Mouse (Mus musculus): ENCODE measurements around the gene Ddx58. TPM values are rescaled to one million over a fixed set of nuclear protein-coding genes. Genes with fewer than 3 reads are reported as not detected.

The Ddx58 gene
- polyA plus RNA-seq, 1 experiment from 2014 or later = 10.2 TPM

- Histone ChIP-seq H3K9ac (no peak overlapping the region), H3K4me3 (no peak overlapping the region), H3K36me3 (peaks cover 39% of the 10 kb centered on the region), H3K27me3 (no peaks in the 10 kb centered on the region), H3K4me2 (replicated peaks) (no peak overlapping the region), H3K27ac (no peak overlapping the region), H3K9me3 (no peaks in the 10 kb centered on the region), H3K4me1 (no peaks in the 10 kb centered on the region)
- WGBS = 92% methylated on average over 3 of the region's 3 CpGs
- ATAC-seq (ENCODE audit: low FRiP score, low read depth) = no peak
These were observed 35.3 kb downstream of the Ddx58 start for GRCm38 (mm10) chr4:40204374-40204773.

GRCm38 (mm10) chr4:40202205-40202604 is 37.4 kb downstream of the Ddx58 start:
- 67% methylated on average over 6 of the region's 6 CpGs for WGBS
- no peaks in the 10 kb centered on the region for H3K9me3 ChIP-seq
- no peak for ATAC-seq (ENCODE audit: low FRiP score, low read depth)
- H3K4me1 ChIP-seq = no peaks in the 10 kb centered on the region
- H3K27me3 ChIP-seq = no peaks in the 10 kb centered on the region
- H3K4me2 ChIP-seq (replicated peaks) = no peak overlapping the region
- no peak overlapping the region for H3K9ac ChIP-seq
- H3K36me3 ChIP-seq = peaks cover 52% of the 10 kb centered on the region
- H3K4me3 ChIP-seq = no peak overlapping the region
- H3K27ac ChIP-seq = no peak overlapping the region

GRCm38 (mm10) chr4:40195336-40195735 is 44.3 kb downstream of the Ddx58 start:
- 83% methylated on average over 2 of the region's 2 CpGs for WGBS
- Histone ChIP-seq H3K27ac (no peak overlapping the region), H3K4me2 (replicated peaks) (no peak overlapping the region), H3K4me3 (no peak overlapping the region), H3K27me3 (no peaks in the 10 kb centered on the region), H3K9ac (no peak overlapping the region), H3K9me3 (no peaks in the 10 kb centered on the region), H3K36me3 (peaks cover 72% of the 10 kb centered on the region), H3K4me1 (peaks cover 5% of the 10 kb centered on the region)
- ATAC-seq (ENCODE audit: low FRiP score, low read depth) = no peak

GRCm38 (mm10) chr4:40193461-40193860 is 46.2 kb downstream of the Ddx58 start:
- no peak overlapping the region for H3K4me2 ChIP-seq (replicated peaks)
- H3K27me3 ChIP-seq = no peaks in the 10 kb centered on the region
- WGBS = 87% methylated on average over 9 of the region's 9 CpGs
- H3K9ac ChIP-seq = no peak overlapping the region
- no peaks in the 10 kb centered on the region for H3K9me3 ChIP-seq
- H3K4me3 ChIP-seq = no peak overlapping the region
- no peak overlapping the region for H3K27ac ChIP-seq
- no peak for ATAC-seq (ENCODE audit: low FRiP score, low read depth)
- H3K36me3 ChIP-seq = peaks cover 76% of the 10 kb centered on the region
- peaks cover 5% of the 10 kb centered on the region for H3K4me1 ChIP-seq

- no peak overlapping the region for H3K9ac ChIP-seq
- no peaks in the 10 kb centered on the region for H3K9me3 ChIP-seq
- no peak overlapping the region for H3K4me2 ChIP-seq (replicated peaks)
- no peak overlapping the region for H3K27ac ChIP-seq
- WGBS = 54% methylated on average over 2 of the region's 2 CpGs
- no peak for ATAC-seq (ENCODE audit: low FRiP score, low read depth)
- no peaks in the 10 kb centered on the region for H3K27me3 ChIP-seq
- H3K4me3 ChIP-seq = no peak overlapping the region
- peaks cover 5% of the 10 kb centered on the region for H3K4me1 ChIP-seq
- H3K36me3 ChIP-seq = peaks cover 76% of the 10 kb centered on the region
These were observed 47.4 kb downstream of the Ddx58 start for GRCm38 (mm10) chr4:40192246-40192645.

GRCm38 (mm10) chr4:40187956-40188355 is 51.7 kb downstream of the Ddx58 start:
- H3K9me3 ChIP-seq = no peaks in the 10 kb centered on the region
- WGBS = 91% methylated on average over 7 of the region's 7 CpGs
- H3K27me3 ChIP-seq = no peaks in the 10 kb centered on the region
- H3K4me3 ChIP-seq = no peak overlapping the region
- peaks cover 83% of the 10 kb centered on the region for H3K36me3 ChIP-seq
- ATAC-seq (ENCODE audit: low FRiP score, low read depth) = no peak
- no peak overlapping the region for H3K27ac ChIP-seq
- H3K9ac ChIP-seq = no peak overlapping the region
- H3K4me2 ChIP-seq (replicated peaks) = no peak overlapping the region
- peaks cover 5% of the 10 kb centered on the region for H3K4me1 ChIP-seq

GRCm38 (mm10) chr4:40184470-40184869 is 55.2 kb downstream of the Ddx58 start:
- no peaks in the 10 kb centered on the region for H3K27me3 ChIP-seq
- no peak for ATAC-seq (ENCODE audit: low FRiP score, low read depth)
- H3K4me2 ChIP-seq (replicated peaks) = no peak overlapping the region
- 78% methylated on average over 5 of the region's 5 CpGs for WGBS
- no peak overlapping the region for H3K27ac ChIP-seq
- H3K4me1 ChIP-seq = no peaks in the 10 kb centered on the region
- no peak overlapping the region for H3K9ac ChIP-seq
- H3K36me3 ChIP-seq = peaks cover 90% of the 10 kb centered on the region
- no peaks in the 10 kb centered on the region for H3K9me3 ChIP-seq
- H3K4me3 ChIP-seq = no peak overlapping the region

- H3K9me3 ChIP-seq = no peaks in the 10 kb centered on the region
- H3K36me3 ChIP-seq = peaks cover 87% of the 10 kb centered on the region
- H3K9ac ChIP-seq = no peak overlapping the region
- no peak for ATAC-seq (ENCODE audit: low FRiP score, low read depth)
- no peak overlapping the region for H3K4me3 ChIP-seq
- WGBS = 91% methylated on average over 6 of the region's 6 CpGs
- no peak overlapping the region for H3K27ac ChIP-seq
- H3K4me2 ChIP-seq (replicated peaks) = no peak overlapping the region
- no peaks in the 10 kb centered on the region for H3K27me3 ChIP-seq
- no peaks in the 10 kb centered on the region for H3K4me1 ChIP-seq
These were observed 55.8 kb downstream of the Ddx58 start for GRCm38 (mm10) chr4:40183781-40184180.

GRCm38 (mm10) chr4:40182651-40183320 is 56.8 kb downstream of the Ddx58 start:
- Histone ChIP-seq H3K9ac (no peak overlapping the region), H3K36me3 (peaks cover 87% of the 10 kb centered on the region)
- 48% methylated on average over 14 of the region's 14 CpGs for WGBS

GRCm38 (mm10) chr4:40181681-40182080 is 57.9 kb downstream of the Ddx58 start:
- WGBS = 92% methylated on average over 8 of the region's 8 CpGs
- no peaks in the 10 kb centered on the region for H3K27me3 ChIP-seq
- ATAC-seq (ENCODE audit: low FRiP score, low read depth) = no peak
- H3K4me1 ChIP-seq = no peaks in the 10 kb centered on the region
- no peak overlapping the region for H3K4me2 ChIP-seq (replicated peaks)
- no peaks in the 10 kb centered on the region for H3K9me3 ChIP-seq
- no peak overlapping the region for H3K27ac ChIP-seq
- H3K4me3 ChIP-seq = no peak overlapping the region
- peaks cover 80% of the 10 kb centered on the region for H3K36me3 ChIP-seq
- no peak overlapping the region for H3K9ac ChIP-seq

More at GRCm38 (mm10) chr4:40182651-40183320, 56.8 kb downstream of the Ddx58 start:
- no peak overlapping the region for H3K4me2 ChIP-seq (replicated peaks)
- H3K4me1 ChIP-seq = no peaks in the 10 kb centered on the region
- H3K9me3 ChIP-seq = no peaks in the 10 kb centered on the region
- H3K27ac ChIP-seq = no peak overlapping the region
- no peaks in the 10 kb centered on the region for H3K27me3 ChIP-seq
- peak; percentile 51; the same call in 1 of the 2 replicates for ATAC-seq (ENCODE audit: low FRiP score, low read depth)
- H3K4me3 ChIP-seq = no peak overlapping the region

GRCm38 (mm10) chr4:40180046-40180445 is 59.6 kb downstream of the Ddx58 start:
- Histone ChIP-seq H3K4me3 (no peak overlapping the region), H3K36me3 (peaks cover 80% of the 10 kb centered on the region), H3K4me2 (replicated peaks) (no peak overlapping the region), H3K4me1 (no peaks in the 10 kb centered on the region), H3K27ac (no peak overlapping the region), H3K9me3 (no peaks in the 10 kb centered on the region), H3K27me3 (no peaks in the 10 kb centered on the region), H3K9ac (no peak overlapping the region)
- 91% methylated on average over 6 of the region's 6 CpGs for WGBS
- no peak for ATAC-seq (ENCODE audit: low FRiP score, low read depth)

- Histone ChIP-seq H3K27me3 (no peaks in the 10 kb centered on the region), H3K4me1 (no peaks in the 10 kb centered on the region), H3K4me3 (no peak overlapping the region), H3K9me3 (no peaks in the 10 kb centered on the region), H3K36me3 (peaks cover 72% of the 10 kb centered on the region), H3K9ac (no peak overlapping the region), H3K27ac (no peak overlapping the region), H3K4me2 (replicated peaks) (no peak overlapping the region)
- ATAC-seq (ENCODE audit: low FRiP score, low read depth) = no peak
- WGBS = 88% methylated on average over 17 of the region's 17 CpGs
These were observed 61.0 kb downstream of the Ddx58 start for GRCm38 (mm10) chr4:40178584-40178983.

GRCm38 (mm10) chr4:40174321-40174720 is 65.3 kb downstream of the Ddx58 start:
- no peak for ATAC-seq (ENCODE audit: low FRiP score, low read depth)
- Histone ChIP-seq H3K4me1 (no peaks in the 10 kb centered on the region), H3K27ac (no peak overlapping the region), H3K9ac (no peak overlapping the region), H3K27me3 (no peaks in the 10 kb centered on the region), H3K4me3 (no peak overlapping the region), H3K9me3 (no peaks in the 10 kb centered on the region), H3K36me3 (peaks cover 48% of the 10 kb centered on the region), H3K4me2 (replicated peaks) (no peak overlapping the region)
- WGBS = 60% methylated on average over 4 of the region's 4 CpGs
